Mouse (Mus musculus): ENCODE measurements at regions not wholly inside any gene's neighbourhood (a gene's known extent, or its start where the extent isn't known, plus 50 kb on each side); places are given as distances from the start of the nearest gene placed in this dataset.

DNA sequence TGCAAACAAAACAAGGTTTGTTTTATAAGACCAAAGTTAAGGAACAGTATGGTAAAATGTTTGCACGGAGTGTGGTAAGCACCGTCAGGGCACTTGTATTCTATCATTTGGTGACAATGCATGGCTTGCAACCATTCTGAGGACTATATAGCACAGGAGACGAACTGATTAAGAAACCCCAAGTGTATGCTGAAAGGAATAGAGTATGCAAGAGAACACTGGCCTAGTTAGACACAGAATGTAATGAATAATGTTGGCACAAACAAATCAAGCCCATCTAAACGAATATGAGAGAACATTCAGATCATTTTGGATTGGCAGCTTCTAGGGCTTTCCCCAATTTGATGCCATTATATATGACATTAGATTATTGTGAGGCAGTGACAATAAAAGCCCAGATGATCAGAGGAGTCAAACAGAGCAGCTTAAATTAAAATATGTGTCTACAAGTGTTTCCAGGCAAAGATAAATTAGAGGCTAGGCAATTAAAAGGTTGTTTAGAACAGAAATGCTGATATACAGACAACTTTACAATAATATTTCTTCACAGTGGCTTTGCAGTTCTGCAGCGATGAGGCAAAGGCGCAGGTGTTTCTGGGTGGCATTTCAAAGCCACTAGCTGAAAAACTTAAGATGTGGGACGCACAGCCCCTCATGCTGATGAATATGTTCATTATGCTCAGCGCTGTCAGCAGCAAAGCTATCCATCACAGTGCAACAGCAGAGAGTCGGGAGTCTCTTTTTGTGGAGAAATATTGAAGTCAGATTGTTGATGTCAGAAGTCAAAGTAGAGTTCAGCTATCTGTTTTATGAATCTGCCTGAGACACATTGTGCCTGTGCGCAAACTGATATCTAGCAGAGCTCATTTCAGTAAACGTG lies 456.9 kb downstream of the Prkd1 start:
- no peak for TF ChIP-seq CTCF (conservative IDR thresholded peaks at IDR 0.05; ENCODE audit: insufficient read depth, insufficient read length, low read depth, low read length)
- no peak for TF ChIP-seq POLR2A (IDR thresholded peaks at IDR 0.05; ENCODE audit: low read depth, low read length)
